Mouse (Mus musculus) urinary bladder, adult 2 months (tissue): ENCODE results near the gene Pacs1. TPM values are rescaled to one million over a fixed set of nuclear protein-coding genes. Genes with fewer than 3 reads are reported as not detected.

Experiments
- DNase-seq: peaks from one replicate; pipeline ENCODE4 v3.0.0; 2022; ENCODE audit warnings: low spot score
- polyA plus RNA-seq: library from polyadenylated mRNA; depleted of rRNA; stranded (reverse); fragments of >200 nt; gene quantifications from 2 replicates; pipeline ENCODE4 v1.2.3, GENCODE M21; 2012; rRNA removed

The Pacs1 gene
- 16.3 and 22.6 TPM in 2 replicates for polyA plus RNA-seq

- DNase-seq, result peak; percentile 81
Observed at GRCm38 (mm10) chr19:5272801-5273733, at the start of gene Pacs1. Gene Pacs1, minus strand, starts transcription at chr19:5273119.

- no peak for DNase-seq
Observed at GRCm38 (mm10) chr19:5313189-5313588, 40.3 kb upstream of the Pacs1 start.

- DNase-seq, result no peak
Observed at GRCm38 (mm10) chr19:5309025-5309424, 36.1 kb upstream of the Pacs1 start.

GRCm38 (mm10) chr19:5306968-5307734, 34.2 kb upstream of the Pacs1 start:
- no peak for DNase-seq

- no peak for DNase-seq
Observed at GRCm38 (mm10) chr19:5306279-5306678, 33.4 kb upstream of the Pacs1 start.

- DNase-seq, result no peak
Observed at GRCm38 (mm10) chr19:5302455-5302854, 29.5 kb upstream of the Pacs1 start.

- no peak for DNase-seq
Observed at GRCm38 (mm10) chr19:5300588-5300987, 27.7 kb upstream of the Pacs1 start.

- no peak for DNase-seq
Observed at GRCm38 (mm10) chr19:5297903-5298800, 25.2 kb upstream of the Pacs1 start, which contains the start of gene Gal3st3. Gene Gal3st3, plus strand, starts transcription at chr19:5298331.

- no peak for DNase-seq
Observed at GRCm38 (mm10) chr19:5296630-5297029, 23.7 kb upstream of the Pacs1 start.

- DNase-seq, result no peak
Observed at GRCm38 (mm10) chr19:5295736-5296075, 22.8 kb upstream of the Pacs1 start.

- peak; percentile 90 for DNase-seq
Observed at GRCm38 (mm10) chr19:5294972-5295735, 22.2 kb upstream of the Pacs1 start, which contains the start of gene Sf3b2. Gene Sf3b2, minus strand, starts transcription at chr19:5295455.

GRCm38 (mm10) chr19:5278381-5278780, 5.5 kb upstream of the Pacs1 start:
- no peak for DNase-seq

- DNase-seq, result no peak
Observed at GRCm38 (mm10) chr19:5277140-5277539, 4.2 kb upstream of the Pacs1 start.

- no peak for DNase-seq
Observed at GRCm38 (mm10) chr19:5276531-5276930, 3.6 kb upstream of the Pacs1 start.

GRCm38 (mm10) chr19:5275736-5276135, 2.8 kb upstream of the Pacs1 start:
- no peak for DNase-seq

GRCm38 (mm10) chr19:5274641-5275040, 1.7 kb upstream of the Pacs1 start:
- DNase-seq, result no peak

- DNase-seq, result no peak
Observed at GRCm38 (mm10) chr19:5273916-5274315, 997 bp upstream of the Pacs1 start.

- peak; percentile 56 for DNase-seq
Observed at GRCm38 (mm10) chr19:5272326-5272795, 558 bp downstream of the Pacs1 start.

GRCm38 (mm10) chr19:5271430-5271829, 1.5 kb downstream of the Pacs1 start:
- DNase-seq, result no peak

- no peak for DNase-seq
Observed at GRCm38 (mm10) chr19:5269392-5269791, 3.5 kb downstream of the Pacs1 start.

- DNase-seq, result no peak
Observed at GRCm38 (mm10) chr19:5268875-5269274, 4.0 kb downstream of the Pacs1 start.
